Mouse (Mus musculus) kidney, adult 8-10 months (tissue): ENCODE results near the gene Rps25.
A peak's percentile ranks its signal among the peaks of the same experiment; 100 is the strongest.
"Not testable (repeated sequence)": the region's sequence is repeated elsewhere in the genome, so short reads cannot be mapped to it uniquely, and the experiment has no call there.

Source experiments
- DNase-seq, 2 experiments: peaks; one replicate each; pipeline ENCODE4 v3.0.0; 2022

Gene Rps25

DNA sequence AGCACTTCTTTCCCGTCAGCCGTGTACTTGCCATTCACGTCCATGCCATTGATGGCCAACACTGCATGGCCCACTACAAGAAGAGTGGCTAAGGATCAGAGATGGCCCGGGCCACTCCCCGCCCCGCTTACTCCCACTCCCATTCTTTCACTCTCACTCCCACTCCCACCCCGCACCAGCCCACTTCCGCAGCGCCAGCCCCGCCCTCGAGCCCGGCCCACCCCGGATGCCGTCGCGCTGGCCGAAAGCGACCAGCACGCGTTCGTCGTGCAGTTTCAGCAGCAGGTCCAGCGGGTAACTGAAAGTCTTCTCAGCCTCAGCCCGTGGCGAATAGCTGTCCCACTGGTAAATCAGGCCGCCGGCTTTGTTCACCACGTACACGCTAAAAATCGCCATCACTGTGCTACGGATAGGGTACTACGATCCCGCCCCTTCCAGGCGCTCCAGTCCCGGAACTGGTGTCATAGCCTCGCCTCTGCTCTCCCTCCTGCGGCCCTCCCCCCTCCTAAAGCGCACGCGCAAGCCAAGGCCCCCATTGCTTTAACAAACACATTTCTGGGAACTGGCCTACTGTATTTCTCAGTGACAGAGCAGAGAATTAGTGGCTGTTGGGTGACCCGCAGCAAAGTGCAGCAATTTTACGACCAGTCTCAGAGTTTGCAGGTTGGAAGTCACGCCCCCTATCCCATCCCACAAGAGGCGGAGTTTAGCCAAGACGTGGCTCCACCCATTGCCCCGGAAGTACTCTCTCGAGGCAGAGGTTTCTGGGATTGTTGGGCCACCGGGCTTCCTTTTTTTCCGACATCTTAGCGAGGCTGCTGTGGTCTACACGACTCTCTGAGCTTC lies at the start of gene Rps25, which contains the start of gene Trappc4:
Gene Rps25, plus strand, starts transcription at position 234 of the 846 bp plus-strand sequence.
Gene Trappc4, minus strand, starts transcription at position 695 of the 846 bp plus-strand sequence.
- DNase-seq = peak; percentile 91 to 93

DNA sequence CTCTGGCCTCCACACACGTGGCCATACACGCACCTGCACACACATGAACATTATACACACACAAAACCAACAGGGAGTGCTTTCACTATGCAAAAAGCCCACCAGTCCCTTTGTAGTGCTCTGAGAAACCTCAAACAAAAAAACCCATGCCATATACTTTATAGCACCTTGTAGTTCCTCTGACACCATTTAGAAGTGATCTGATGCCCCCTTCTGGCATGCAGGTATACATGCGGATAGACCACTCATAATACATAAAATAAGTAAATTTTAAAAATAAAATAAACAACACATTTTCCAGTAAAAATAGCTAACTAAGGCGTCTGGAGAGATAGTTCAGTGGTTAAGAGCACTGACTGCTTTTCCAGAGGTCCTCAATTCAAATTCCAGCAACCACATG lies 49.7 kb upstream of the Rps25 start:
- no peak for DNase-seq

- peak; percentile 95 to 96 for DNase-seq
Measured at GRCm38 (mm10) chr9:44361190-44361917, 45.6 kb upstream of the Rps25 start, which contains the start of gene Vps11. Gene Vps11 (minus strand): TSS chr9:44361670.

DNA sequence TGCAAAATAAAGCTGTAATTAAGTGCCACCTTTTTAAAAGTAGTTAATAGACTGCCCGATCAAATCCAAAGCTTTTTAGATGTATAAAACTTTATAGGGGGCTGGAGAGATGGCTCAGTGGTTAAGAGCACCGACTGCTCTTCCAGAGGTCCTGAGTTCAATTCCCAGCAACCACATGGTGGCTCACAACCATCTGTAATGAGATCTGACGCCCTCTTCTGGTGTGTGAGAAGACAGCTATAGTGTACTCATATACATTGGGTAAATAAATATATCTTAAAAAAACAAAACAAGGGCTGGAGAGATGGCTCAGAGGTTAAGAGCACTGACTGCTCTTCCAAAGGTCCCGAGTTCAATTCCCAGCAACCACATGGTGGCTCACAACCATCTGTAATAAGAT lies 45.0 kb upstream of the Rps25 start:
- not testable (repeated sequence) for DNase-seq

GRCm38 (mm10) chr9:44364480-44364879 lies 42.5 kb upstream of the Rps25 start:
- DNase-seq = peak in 1 of 2 experiments; percentile 61

GRCm38 (mm10) chr9:44373386-44373785 lies 33.6 kb upstream of the Rps25 start:
- DNase-seq = no peak

DNA sequence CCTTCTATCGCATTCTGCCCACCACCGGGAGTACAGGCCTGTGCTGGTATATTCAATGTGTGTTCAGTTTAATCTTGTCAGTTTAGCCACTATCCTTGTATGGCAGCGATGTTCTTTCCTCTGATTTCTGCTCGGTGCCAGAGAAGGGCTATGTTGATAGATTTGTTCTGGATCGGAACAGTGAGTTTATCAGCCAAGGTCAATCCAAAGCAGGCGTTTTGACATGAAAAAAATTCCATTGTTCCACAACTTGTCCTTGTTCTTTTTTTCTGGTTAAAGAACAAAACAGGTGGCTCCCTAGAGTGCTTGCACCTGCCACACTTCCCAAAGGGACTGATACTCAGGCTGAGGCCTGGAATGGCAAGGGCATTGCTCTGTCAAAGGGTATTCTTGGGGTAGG lies 30.8 kb upstream of the Rps25 start:
- DNase-seq = no peak

- DNase-seq = not testable (repeated sequence)
Measured at GRCm38 (mm10) chr9:44377335-44377734, 29.6 kb upstream of the Rps25 start.

GRCm38 (mm10) chr9:44378153-44378730 lies 28.7 kb upstream of the Rps25 start:
- DNase-seq = no peak

GRCm38 (mm10) chr9:44379054-44379834 lies 27.7 kb upstream of the Rps25 start, which contains the start of gene Hyou1:
Gene Hyou1 (plus strand): TSS chr9:44379490.
- peak; percentile 98 to 99 for DNase-seq

DNA sequence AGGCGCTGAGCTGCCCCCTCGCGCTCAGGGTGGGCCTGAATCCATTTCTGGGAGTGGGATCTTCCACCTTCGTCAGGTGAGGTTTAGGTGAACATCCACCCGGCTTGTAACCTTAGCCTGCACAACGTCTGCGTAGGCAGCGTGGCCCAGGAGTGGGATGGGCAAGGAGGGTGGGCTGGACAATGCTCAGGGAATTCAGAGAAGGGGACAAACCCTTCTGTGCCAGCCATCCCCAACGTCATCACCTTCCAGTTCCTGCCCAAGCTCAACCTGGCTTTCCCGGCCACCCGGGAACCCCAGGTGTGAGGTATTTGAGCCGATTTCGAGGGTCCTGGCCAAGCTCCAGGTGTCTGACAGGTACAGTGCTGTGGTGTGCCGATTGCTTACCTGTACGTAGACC lies 27.1 kb upstream of the Rps25 start:
- no peak for DNase-seq

DNA sequence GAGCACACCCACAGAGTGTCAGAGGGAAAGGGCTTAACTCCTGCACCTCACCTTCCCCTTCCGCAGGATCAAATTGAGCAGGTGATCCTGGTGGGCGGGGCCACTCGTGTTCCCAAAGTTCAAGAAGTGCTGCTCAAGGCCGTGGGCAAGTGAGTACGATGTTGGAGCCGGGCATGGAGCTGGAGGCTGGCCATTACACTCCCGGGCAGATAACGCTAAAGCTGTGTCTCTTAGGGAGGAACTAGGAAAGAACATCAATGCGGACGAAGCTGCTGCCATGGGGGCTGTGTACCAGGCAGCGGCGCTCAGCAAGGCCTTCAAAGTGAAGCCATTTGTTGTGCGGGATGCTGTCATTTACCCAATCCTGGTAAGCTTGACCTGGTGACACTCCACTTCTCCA lies 22.3 kb upstream of the Rps25 start:
- DNase-seq = no peak

GRCm38 (mm10) chr9:44387221-44387620 lies 19.7 kb upstream of the Rps25 start:
- peak in 1 of 2 experiments; percentile 66 for DNase-seq

DNA sequence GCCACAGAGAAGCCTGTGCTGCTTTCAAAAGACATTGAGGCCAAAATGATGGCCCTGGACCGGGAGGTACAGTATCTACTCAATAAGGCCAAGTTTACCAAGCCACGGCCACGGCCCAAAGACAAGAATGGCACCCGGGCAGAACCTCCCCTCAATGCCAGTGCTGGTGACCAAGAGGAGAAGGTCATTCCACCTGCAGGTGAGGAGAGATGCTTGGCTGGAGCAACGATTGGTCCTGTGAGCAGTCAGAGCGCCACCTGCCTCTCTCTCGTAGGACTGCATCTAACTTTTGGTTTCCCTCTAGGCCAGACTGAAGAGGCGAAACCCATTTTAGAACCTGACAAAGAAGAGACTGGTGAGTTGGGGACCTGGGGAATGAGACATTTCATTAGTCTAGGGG lies 17.7 kb upstream of the Rps25 start:
- peak in 1 of 2 experiments; percentile 67 for DNase-seq

DNA sequence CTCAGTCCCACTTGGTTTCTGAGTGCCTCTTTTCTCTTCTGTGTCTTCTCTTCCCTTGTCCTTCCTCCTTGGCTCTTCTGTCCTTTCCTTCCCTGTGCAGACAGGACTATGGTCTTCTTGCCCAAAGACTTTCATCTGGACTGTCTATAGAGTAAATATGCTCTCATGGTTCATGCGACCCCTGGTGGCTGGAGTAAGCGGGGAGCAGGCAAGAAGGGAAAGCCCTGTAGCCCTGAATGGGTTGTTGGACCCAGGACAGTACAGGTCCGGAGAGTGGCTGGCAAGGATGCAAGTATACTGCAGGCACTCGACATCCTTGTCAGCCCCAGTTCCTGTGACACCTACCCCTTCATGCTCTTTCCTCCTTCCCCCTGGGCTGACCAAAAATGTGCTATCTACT lies 15.5 kb upstream of the Rps25 start:
- peak in 1 of 2 experiments; percentile 81 for DNase-seq

DNA sequence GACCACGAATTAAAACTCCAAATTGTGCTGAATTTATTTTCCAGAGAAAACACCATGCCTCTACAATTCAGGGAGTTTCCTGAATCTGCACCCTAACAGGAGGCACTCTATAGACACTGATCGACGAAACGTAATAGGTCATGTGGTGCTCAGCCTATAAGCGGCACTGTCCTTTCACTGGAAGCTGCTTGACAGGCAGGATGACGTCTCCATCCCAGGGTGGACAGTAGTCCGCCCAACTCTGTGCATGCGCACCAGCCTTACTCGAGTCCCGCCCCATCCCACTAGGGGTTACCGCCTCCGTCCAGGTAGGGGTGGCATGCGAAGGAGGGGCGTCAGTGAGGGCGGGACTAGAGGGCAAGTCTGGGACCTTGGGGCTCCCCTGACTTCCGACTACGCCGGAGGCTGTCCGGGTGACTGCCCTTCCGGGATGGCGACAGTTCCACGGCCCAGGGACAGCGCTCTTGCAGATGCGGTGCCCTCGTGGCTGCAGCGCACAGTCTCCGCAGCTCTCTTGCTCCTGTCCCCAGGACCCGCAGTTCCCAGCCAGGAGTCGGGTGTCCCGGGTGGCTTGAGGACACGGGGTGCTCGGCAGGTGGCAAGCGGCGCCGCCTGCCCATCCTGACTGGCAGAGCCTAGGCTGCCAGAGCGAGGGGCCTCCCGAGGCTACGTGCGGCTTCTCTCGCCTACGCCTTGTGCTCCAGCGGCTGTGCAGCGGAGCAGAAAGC lies 10.1 kb upstream of the Rps25 start, which contains the start of gene Slc37a4:
Gene Slc37a4, plus strand, starts transcription at position 169 of the 728 bp plus-strand sequence.
- peak; percentile 98 to 99 for DNase-seq

- peak; percentile 86 to 93 for DNase-seq
Measured at GRCm38 (mm10) chr9:44398087-44398486, 8.9 kb upstream of the Rps25 start.

- no peak for DNase-seq
Measured at GRCm38 (mm10) chr9:44398551-44398950, 8.4 kb upstream of the Rps25 start.

- DNase-seq = no peak
Measured at GRCm38 (mm10) chr9:44399114-44399794, 7.7 kb upstream of the Rps25 start.

DNA sequence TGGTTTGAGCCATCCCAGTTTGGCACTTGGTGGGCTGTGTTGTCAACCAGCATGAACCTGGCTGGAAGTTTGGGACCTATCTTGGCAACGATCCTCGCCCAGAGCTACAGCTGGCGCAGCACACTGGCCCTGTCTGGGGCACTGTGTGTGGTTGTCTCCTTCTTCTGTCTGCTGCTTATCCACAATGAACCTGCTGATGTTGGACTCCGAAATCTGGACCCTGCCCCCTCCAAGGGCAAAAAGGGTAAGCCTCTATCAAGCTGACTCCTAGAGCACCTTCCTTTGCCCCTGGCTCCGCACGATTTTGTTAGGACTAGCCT lies 7.2 kb upstream of the Rps25 start:
- peak in 1 of 2 experiments; percentile 67 for DNase-seq

DNA sequence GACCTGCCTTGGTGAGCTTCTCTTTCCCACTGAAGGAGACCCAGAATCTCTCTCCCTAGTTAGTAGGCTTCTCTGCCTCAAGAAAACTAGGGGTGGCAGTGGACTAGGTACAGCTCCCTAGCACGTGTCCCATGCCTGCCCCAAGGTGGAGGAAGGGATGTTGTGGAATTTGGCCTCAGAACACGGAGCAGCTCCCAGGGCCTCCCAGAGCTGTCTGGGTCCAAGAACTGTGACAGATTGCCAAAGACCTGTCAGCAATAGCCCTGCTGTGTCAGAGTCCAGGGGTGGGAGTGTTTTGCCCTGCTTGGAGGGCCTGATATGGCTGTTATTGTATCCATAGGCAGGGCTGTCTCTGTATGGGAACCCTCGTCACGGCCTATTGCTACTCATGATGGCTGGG lies 5.9 kb upstream of the Rps25 start:
- peak; percentile 87 to 91 for DNase-seq
